Mouse (Mus musculus): ENCODE results near the gene Neurl1a.

DNA sequence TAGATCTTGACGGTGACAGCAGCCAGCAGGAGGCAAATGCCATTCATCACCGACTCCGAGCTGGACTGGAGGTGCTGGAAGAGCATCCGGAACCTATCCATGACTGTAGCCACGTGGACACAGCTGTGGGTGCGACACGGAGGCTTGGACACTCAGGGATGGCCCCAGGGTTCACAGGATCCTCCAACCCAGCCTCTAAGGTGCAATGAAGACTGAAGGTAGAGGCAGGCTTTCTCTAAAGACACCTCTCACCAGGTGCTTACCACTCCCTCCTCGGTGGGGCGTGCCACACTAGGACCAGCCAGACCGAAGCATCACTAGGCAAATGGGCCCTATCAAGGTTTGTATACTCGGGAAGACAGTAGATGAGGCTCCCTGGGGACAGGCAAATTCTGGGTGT is 21.0 kb upstream of the Neurl1a start, which contains the start of gene Calhm3:
- TF ChIP-seq TAL1 (IDR thresholded peaks at IDR 0.05; ENCODE audit: low read length) = no peak
- TF ChIP-seq GATA1 (IDR thresholded peaks at IDR 0.05; ENCODE audit: low read length) = no peak
